Mouse (Mus musculus): ENCODE results near the gene Ints5.
"Not testable (repeated sequence)": the region's sequence is repeated elsewhere in the genome, so short reads cannot be mapped to it uniquely, and the experiment has no call there.

The Ints5 gene

DNA sequence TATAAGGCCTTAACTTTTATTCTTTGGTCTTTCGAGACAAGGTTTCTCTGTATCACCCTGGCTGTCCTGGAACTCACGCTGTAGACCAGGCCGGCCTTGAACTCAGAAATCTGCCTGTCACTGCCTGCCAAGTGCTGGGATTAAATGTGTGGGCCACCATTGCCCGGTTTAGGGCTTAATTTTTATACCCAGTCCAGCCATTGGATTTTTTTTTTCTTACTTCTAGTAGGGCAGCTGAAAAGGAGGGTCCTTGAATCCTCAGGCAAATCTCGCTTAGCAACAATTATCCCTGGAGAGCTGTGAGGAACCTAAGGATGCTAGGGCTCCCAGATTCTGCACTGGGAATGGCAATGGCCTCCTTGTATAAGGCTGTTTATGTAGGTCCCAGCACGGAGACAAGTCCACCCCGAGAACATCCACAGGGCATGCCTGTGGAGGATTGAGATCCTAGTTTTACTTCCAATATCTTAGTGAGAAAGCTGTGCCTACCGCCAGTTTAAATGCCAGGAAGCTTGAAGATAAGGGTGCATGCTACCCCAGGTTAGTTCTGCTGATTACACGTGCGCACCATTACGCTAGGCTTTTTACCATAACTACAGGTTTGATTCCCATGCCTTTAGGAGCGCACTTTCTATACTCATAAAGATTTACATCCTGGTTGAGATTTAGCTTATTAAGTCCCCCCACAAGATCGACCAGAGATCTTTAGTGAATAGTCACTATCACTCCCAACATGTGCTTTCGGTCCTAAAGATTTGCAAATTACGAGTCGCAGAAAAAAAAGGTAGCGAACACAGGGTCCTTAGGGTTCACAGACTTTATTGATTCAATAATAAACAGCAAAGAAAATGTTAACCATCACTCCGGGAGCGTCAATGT, 5.0 kb upstream of the Ints5 start:
- no peak for DNase-seq (ENCODE audit: low spot score)

DNA sequence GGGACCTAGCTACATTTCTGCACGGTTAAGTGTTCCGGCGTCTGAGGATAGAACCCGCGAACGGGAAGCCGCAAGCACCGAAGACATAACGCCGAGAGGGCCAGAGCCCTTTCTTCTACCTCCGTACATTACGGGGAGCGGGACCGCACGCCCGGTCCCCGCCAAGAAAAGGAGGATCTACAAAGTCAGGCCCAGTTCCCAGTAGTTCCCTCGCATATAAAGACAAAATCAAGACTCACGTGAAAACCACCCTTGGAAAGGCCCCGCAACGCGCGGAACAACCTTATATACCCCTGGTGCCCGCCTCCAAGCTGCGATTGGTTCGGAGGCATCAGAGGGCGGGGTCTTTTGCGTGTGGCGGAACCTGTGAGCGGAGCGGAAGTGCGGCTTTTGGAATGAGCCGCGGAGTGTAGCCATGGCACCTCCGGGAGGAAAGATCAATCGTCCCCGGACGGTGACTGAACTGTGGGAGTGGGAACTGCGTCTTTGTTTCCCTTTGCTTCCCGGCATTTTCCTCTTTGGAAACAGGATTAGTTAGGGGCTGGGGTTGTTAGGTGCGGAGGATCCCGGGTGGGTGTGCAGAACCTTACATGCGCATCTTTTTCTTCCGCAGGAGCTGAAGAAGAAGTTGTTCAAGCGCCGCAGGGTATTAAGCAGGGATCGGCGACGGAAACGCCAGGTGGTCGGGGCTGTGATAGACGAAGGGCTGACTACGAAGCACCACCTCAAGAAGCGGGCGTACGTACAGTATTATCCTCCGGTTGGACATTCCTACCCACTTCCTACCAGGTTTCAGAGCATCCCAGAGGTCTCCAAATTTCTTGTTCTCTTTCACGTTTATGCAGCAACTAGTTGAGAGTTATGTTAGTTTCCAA, 4.1 kb upstream of the Ints5 start, which contains the start of the genes 1810009A15Rik and Gm49416:
TSS of gene 1810009A15Rik (plus strand) at position 343 of the 875 bp plus-strand sequence.
TSS of gene Gm49416 (plus strand) at position 416 of the 875 bp plus-strand sequence.
- peak; percentile 87 for DNase-seq (ENCODE audit: low spot score)

DNA sequence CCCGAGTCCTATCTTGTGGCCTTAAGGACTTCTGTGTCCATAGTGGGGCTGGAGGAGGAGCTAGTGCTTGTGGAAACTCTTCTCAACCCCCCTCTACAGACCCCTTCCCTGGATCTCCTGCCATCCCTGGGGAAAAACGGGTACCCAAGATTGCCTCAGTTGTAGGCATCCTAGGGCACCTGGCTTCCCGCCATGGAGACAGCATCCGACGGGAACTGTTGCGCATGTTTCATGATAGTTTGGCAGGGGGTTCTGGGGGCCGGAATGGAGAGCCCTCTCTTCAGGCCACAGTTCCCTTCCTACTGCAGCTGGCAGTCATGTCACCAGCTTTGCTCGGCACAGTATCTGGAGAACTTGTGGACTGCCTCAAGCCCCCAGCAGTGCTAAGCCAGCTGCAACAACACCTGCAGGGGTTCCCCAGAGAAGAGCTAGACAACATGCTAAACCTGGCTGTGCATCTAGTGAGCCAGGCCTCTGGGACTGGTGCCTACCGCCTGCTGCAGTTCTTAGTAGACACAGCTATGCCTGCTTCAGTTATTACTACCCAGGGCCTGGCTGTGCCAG, 2.7 kb downstream of the Ints5 start:
- DNase-seq (ENCODE audit: low spot score) = no peak

DNA sequence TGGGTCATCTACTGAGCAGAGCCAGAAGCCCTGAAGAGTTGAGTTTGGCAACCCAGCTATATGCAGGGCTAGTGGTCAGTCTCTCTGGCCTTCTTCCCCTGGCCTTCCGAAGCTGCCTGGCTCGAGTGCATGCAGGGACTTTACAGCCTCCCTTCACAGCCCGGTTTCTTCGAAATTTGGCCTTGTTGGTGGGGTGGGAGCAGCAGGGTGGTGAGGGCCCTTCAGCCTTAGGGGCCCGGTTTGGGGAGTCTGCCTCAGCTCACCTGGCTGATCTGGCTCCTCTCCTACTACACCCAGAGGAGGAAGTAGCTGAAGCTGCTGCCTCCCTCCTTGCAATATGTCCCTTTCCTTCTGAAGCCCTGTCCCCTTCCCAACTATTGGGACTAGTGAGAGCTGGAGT, 3.4 kb downstream of the Ints5 start:
- not testable (repeated sequence) for DNase-seq (ENCODE audit: low spot score)

DNA sequence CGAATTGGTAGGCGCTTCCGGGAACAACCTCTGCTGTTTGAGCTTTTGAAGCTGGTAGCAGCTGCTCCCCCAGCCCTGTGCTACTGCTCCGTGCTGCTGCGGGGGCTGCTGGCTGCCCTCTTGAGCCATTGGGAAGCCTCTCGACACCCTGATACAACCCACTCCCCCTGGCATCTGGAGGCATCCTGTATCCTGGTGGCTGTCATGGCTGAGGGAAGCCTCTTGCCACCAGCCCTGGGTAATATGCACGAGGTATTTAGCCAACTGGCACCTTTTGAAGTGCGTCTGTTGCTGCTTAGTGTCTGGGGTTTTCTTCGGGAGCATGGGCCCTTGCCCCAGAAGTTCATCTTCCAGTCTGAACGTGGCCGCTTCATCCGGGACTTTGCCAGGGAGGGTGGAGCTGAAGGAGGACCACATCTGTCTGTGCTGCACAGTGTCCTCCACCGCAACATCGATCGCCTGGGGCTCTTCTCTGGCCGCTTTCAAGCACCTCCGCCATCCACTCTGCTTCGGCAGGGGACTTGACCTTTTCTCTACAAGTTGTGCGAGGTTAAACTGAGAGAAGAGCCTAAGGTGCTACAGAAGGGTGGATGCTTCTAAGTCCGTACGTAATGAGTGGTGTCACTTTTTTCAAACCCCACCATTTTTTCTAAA, 4.5 kb downstream of the Ints5 start:
- DNase-seq (ENCODE audit: low spot score) = peak; percentile 42

DNA sequence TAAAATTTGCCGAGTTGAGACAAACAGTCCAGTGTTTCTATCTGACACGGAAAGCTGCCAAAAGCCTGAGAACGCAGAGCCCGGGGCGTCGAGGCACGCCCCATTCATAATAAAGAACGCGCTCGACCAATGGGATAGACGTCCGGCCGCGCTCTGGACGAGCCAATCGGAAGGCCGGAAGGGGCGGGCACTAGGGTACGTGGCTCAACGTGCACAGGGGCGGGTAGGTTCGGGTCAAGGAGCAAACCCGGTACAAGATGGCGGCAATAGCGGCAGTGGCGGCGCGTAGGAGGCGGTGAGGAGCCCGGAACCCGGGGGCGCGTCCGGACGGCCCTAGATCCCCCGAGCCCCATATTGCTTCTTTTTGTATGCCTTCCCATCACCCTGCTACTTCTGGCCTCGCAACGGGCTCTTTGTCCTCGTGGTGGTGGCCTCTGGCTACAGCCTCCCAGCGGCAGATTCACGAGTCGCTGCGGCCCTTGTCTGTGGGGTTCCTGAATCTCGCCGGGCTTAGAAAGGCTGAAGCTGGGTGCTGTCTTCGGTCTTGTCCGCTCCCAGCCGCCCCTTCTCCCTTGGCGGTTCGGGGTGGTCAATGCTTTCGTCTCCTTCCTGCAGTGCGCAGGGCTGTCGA, 5.2 kb downstream of the Ints5 start, which contains the start of gene Ganab:
TSS of gene Ganab (plus strand) at position 207 of the 631 bp plus-strand sequence.
- peak; percentile 89 for DNase-seq (ENCODE audit: low spot score)

DNA sequence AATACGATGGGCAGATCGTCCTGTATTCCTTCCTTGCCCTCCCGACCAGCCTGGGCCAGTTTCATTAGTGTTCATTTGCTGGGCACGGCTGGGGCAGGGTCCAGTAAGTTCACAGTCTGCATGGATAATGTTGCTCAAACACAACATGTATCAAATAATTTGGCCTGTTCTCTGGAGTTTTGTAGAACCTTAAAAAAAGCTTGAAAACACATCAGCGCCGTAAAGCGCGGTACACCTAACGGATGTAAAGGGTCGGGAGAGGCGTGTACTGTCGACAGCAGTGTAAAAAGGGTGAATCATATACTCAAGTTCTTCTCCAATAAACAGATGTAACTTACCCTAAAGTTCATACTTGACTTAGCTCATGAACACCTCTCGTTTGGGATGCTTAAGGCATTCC, 5.8 kb downstream of the Ints5 start:
- DNase-seq (ENCODE audit: low spot score) = no peak

DNA sequence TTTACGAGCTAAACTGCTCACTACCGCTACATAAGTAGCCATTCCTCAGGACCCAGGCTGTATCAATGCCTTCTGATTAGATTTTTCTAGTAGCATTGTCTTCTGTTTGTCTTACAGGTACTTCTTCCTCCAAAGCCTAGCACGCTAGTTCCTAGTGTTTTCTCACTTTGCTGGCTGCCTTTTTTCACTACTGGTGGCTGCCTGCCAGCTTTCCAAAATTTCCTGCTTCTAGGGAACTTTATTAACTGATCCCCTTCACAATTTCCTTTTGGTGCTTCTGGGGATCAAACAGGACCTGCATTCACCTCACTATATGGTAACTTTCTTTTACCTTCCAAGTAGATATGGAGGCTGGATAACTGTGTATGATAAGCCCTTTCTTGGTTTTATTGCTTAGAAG, 6.3 kb downstream of the Ints5 start:
- no peak for DNase-seq (ENCODE audit: low spot score)

DNA sequence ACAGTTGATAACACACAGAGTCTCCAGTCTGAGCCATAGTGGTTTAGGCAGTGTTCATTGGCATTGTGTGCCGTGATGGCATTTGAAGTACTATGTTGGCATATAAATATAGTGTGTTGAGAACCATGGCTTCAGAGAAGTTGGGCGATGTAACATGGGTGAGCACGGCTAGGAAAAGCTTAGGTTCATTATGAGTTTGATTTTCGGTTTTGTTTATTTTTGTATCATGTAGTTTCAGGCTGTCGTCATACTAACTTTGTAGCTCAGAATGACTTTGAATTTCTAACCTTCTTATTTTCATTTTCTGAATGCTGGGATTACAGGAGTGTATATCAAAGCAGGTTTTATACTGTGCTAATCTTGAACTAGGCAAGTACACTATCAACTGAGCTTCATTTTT, 10.6 kb downstream of the Ints5 start:
- no peak for DNase-seq (ENCODE audit: low spot score)

DNA sequence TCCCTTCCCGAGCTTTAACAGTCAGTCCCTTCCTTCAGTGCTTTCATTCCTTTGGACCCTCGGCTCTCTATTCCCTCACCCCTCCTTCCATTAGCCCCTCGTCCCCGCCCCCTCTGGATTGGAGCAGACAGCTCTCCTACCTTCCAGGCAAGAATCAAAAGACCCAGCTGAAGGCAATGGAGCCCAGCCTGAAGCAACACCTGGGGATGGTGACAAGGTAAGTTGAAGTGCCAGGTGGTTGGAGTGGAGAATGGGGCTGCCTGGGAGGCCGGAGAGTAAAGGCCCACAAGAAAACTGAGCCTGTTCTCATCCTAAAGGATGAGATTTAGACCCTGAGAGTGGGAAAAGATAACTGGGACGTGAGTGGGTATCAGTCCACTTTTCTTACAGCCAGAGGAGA, 15.7 kb downstream of the Ints5 start:
- DNase-seq (ENCODE audit: low spot score) = no peak

DNA sequence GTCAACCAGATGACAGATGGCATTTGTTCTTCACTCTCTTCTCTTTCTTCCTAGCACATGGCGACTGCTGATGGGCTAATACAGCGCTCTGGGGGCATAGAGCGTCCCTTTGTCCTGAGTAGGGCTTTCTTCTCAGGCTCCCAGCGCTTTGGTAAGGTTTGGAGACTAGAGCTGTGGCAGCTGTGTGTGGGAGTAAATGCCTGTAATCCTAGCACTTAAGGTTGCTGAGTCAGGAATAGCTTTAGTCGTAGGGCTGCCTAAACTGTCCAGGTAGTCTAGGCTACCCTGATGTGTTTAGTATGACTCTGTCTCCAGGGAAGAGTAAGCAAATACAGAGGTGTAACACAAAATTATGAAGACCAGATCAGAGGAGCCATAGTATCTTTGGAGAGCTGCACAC, 19.0 kb downstream of the Ints5 start:
- no peak for DNase-seq (ENCODE audit: low spot score)

DNA sequence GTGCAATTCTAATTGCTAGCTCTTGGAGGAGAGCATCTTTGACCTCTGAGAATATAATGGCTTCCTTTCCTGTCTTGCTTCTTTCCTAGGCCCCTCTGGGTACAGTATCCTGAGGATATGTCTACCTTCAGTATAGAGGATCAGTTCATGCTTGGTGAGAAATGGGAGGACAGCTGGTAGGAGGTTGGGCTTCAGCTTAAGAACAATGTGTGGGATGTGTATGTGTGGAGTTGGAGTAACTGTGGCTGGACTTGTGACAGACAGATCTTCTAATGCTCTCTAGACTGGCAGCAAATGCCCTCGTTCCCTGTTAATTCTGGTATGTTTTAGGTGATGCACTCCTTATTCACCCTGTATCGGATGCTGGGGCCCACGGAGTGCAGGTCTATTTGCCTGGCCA, 21.4 kb downstream of the Ints5 start:
- no peak for DNase-seq (ENCODE audit: low spot score)

DNA sequence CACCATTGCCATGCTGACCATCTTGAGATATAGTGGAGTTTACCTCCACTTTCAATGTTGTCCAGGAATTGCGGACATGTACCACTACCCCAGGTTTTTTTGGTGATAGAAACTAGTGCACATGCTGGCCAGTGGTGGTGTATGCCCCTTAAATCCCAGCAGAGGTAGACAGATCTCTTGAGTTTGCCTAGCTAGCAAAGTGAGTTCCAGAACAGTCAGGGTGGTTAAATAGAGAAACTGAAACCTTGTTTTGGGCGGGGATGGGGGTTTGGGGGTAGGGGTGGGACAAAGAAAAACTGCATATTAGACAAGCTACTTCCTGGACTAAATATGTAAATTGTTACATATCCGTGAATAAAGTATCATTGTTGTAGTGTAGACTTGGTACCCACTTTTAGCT, 26.2 kb downstream of the Ints5 start:
- DNase-seq (ENCODE audit: low spot score) = no peak

DNA sequence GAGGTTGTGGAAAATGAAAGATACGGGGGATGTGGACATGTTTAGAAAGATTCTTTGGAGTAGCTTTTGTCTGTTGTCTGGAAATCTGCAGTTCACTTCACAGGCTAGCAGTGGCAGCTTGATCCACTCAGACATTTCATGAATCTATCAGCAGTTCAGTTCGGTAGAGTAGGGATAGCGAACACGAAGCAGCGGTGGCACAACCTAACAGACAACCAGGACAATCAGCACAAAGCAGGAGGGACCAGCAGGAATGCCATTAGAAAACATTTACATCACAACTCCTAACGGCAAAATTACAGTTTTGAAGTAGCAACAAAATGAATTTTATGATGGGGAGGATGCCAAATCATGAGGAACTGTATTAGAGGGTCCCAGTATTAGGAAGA, 26.9 kb downstream of the Ints5 start:
- no peak for DNase-seq (ENCODE audit: low spot score)

DNA sequence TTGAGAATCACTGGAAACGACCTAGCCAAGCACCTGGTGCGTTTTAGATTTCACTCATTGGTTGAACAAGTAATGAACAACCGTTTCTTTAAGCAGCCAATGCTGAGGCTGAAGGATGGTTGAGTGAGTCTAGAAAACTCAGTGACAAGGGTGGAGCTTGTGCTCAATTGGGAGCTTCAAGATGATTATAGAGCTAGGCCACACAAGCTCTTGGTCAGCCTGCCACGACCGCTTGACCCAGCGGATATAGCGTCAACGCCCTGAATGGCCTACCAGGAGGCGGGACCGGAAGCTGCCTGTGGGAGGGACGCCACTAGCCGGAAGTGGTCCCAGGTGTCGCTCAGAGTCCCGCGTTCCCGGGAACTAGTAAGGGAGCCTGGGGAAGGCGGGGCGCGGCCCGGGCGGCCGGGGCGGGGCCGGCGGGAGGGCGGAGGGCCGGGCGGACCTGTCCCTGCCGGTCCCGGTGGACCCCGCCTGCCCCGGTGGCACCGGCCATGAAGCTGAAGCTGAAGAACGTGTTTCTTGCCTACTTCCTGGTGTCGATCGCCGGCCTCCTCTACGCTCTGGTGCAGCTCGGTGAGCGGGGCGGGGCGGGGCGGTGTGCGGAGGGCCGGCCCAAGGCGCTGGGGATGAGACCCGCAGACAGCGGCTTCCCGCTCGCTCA, 27.4 kb downstream of the Ints5 start, which contains the start of gene B3gat3:
TSS of gene B3gat3 (plus strand) at position 302 of the 664 bp plus-strand sequence.
- peak; percentile 92 for DNase-seq (ENCODE audit: low spot score)

DNA sequence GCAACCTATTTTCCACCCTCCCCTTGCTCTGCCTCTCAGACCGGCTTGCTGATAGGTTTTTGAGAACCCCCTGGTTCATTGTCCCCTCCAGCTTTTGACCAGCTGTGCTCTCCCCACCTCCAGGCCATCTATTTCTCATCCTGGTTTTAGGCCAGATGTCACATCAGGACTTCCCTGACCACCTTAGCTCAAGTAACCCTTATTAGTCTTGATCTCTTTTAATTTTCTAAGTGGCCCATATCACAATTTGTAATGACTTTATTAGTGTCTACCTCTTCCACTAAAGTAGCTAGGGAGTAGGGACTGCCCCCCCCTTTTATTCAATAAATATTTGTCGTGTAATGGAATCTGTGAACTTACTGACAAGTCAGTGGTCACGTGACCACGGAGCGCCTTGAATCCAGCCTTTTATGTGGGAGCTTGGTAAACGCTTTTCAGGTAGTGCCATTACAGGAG, 28.1 kb downstream of the Ints5 start:
- no peak for DNase-seq (ENCODE audit: low spot score)

DNA sequence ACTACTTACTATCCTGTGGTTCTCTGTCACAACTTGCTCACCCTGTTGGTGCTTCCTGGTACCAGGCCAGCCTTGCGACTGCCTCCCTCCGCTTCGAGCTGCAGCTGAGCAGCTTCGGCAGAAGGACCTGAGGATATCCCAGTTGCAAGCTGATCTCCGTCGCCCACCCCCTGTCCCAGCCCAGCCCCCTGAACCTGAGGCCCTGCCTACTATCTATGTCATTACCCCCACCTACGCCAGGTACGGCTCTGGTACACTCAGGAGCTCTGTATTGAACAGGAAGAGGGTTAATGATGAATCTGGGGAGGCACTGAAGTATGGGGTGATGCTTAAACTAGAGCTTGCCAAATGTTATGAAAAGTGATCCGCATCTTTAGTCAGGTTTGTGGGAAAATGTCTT, 28.9 kb downstream of the Ints5 start:
- DNase-seq (ENCODE audit: low spot score) = no peak

DNA sequence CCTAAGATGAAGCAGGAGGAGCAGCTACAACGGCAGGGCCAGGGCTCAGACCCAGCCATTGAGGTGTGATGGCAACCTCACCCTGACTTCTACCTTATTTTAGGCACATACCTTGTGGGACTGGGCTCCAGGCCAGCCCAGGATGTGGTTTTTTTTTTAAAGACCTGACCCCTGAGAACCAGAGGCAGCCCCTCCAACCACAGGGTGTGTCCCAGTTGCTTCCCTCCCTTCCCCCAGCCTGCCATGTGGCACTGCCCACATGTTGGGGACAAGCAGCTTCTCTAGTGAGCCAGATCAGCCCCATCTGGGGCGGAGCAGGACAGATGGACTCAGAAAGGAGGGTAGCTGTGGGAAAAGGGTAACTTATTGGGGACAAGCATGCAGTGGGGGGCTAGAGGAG, 34.0 kb downstream of the Ints5 start:
- no peak for DNase-seq (ENCODE audit: low spot score)

DNA sequence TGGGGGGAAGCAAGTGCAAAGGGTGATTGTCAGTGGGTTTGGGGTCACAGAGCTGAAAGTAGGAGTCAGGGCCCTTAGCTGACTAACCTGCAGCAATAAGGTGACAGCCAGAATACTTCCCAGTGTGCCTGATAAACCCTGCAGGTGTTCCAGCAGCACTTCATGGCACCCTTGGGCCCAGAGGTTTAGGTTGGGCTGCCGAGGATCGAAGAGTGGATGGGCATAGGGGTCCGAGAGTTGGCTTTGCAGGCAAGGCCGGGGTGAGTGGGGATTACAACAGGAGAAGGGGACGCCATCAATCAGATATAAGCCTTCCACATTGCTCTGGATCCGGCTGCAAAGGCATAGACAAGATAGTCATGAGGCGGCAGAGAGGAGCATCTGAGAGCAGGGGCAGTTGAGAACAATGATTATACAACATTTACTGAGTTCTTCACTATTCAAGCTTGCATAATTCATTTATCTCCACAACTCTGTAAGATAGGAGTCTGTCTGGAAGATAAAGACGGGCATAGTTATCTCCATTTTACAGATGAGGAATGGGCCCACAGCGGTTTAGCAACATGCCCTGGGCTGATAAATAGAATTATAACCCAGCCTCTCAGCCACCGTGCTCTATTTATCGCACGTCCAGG, 35.2 kb downstream of the Ints5 start:
- no peak for DNase-seq (ENCODE audit: low spot score)

DNA sequence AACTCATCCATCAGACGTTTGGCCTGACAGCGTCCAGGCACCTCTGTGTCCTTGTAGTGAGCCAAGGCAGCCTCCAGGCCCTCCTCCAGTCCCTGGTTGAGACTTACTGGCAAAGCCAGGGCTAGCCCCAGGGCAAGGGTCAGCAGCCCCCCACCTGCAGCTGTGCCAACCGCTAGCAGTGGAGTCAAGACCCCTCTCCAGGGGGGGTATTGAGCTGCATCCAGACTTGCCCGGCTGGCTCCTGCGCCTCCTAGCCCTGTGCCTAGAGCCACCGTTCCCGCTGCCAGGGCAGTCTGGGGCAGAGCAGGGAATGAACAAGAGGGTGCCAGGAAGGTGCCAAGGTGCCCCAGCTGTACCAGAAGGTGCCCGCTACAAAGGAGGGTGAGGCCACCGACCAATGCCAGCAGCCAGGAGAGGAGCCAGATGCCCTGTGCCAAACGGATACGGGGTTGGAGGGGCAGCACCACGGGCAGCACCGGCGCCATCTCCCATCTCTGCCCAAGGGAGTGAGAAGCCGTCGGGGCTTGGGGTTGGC, 36.0 kb downstream of the Ints5 start:
- DNase-seq (ENCODE audit: low spot score) = no peak
